Mouse (Mus musculus): Measurements from ENCODE around the gene Frmd4a. TPM values are rescaled to one million over a fixed set of nuclear protein-coding genes. Genes with fewer than 3 reads are reported as not detected.

The Frmd4a gene
- total and polyA plus RNA-seq, 3 experiments = 10.4 to 21.0 (median 20.0) TPM

GRCm38 (mm10) chr2:4544360-4544759 is 526.8 kb downstream of the Frmd4a start:
- peak overlapping the region; percentile 78 for H3K27ac ChIP-seq
- no peaks in the 10 kb centered on the region for H3K79me2 ChIP-seq (replicated peaks; ENCODE audit: control insufficient read depth, insufficient read depth, low read length)
- peak; percentile 77 for TF ChIP-seq EP300 (IDR thresholded peaks at IDR 0.05; ENCODE audit: insufficient read depth, low read depth, low read length)
- no peak for TF ChIP-seq CTCF (IDR thresholded peaks at IDR 0.05)
- H3K27me3 ChIP-seq (ENCODE audit: control insufficient read depth, insufficient read depth, low read length) = no peaks in the 10 kb centered on the region
- no peak overlapping the region for H3K9ac ChIP-seq (ENCODE audit: low read depth, low read length)
- 55% methylated on average over 5 of the region's 5 CpGs for WGBS
- intact Hi-C loops (cut with DNase I) = loop anchor here (5.0 kb wide), 1 partner anchor 42 kb away; no protein-coding TSS in a partner anchor
- H3K36me3 ChIP-seq (ENCODE audit: control insufficient read depth, insufficient read depth, low read length) = no peaks in the 10 kb centered on the region; the same call in 1 of the 2 replicates
- peak in 1 of 2 experiments; percentile 54 for DNase-seq
- H3K4me1 ChIP-seq (ENCODE audit: control insufficient read depth, insufficient read depth, low read length) = peaks cover 14% of the 10 kb centered on the region
- H3K4me3 ChIP-seq = no peak overlapping the region

GRCm38 (mm10) chr2:4545261-4545660 is 527.7 kb downstream of the Frmd4a start:
- no peaks in the 10 kb centered on the region for H3K79me2 ChIP-seq (replicated peaks; ENCODE audit: control insufficient read depth, insufficient read depth, low read length)
- H3K36me3 ChIP-seq (ENCODE audit: control insufficient read depth, insufficient read depth, low read length) = no peaks in the 10 kb centered on the region; the same call in 1 of the 2 replicates
- peak overlapping the region; percentile 78 for H3K27ac ChIP-seq
- no peak for TF ChIP-seq POLR2A (IDR thresholded peaks at IDR 0.05; ENCODE audit: insufficient read depth, low read depth, low read length)
- TF ChIP-seq EP300 (IDR thresholded peaks at IDR 0.05; ENCODE audit: insufficient read depth, low read depth, low read length) = no peak
- TF ChIP-seq CTCF (IDR thresholded peaks at IDR 0.05) = no peak
- no peak for DNase-seq
- no peak overlapping the region for H3K4me3 ChIP-seq
- peaks cover 14% of the 10 kb centered on the region for H3K4me1 ChIP-seq (ENCODE audit: control insufficient read depth, insufficient read depth, low read length)
- H3K9ac ChIP-seq (ENCODE audit: low read depth, low read length) = no peak overlapping the region
- intact Hi-C loops (cut with DNase I) = no loop called here
- no peaks in the 10 kb centered on the region for H3K27me3 ChIP-seq (ENCODE audit: control insufficient read depth, insufficient read depth, low read length)
- 89% methylated on average over 6 of the region's 6 CpGs for WGBS

- H3K36me3 ChIP-seq (ENCODE audit: control insufficient read depth, insufficient read depth, low read length) = no peaks in the 10 kb centered on the region; the same call in 1 of the 2 replicates
- 89% methylated on average over 5 of the region's 5 CpGs for WGBS
- H3K9ac ChIP-seq (ENCODE audit: low read depth, low read length) = no peak overlapping the region
- no peaks in the 10 kb centered on the region for H3K79me2 ChIP-seq (replicated peaks; ENCODE audit: control insufficient read depth, insufficient read depth, low read length)
- no peak overlapping the region for H3K4me3 ChIP-seq
- H3K27ac ChIP-seq = no peak overlapping the region
- no peaks in the 10 kb centered on the region for H3K27me3 ChIP-seq (ENCODE audit: control insufficient read depth, insufficient read depth, low read length)
- DNase-seq = no peak
- TF ChIP-seq EP300 (IDR thresholded peaks at IDR 0.05; ENCODE audit: insufficient read depth, low read depth, low read length) (no peak), POLR2A (IDR thresholded peaks at IDR 0.05; ENCODE audit: insufficient read depth, low read depth, low read length) (no peak), CTCF (IDR thresholded peaks at IDR 0.05) (no peak)
- H3K4me1 ChIP-seq (ENCODE audit: control insufficient read depth, insufficient read depth, low read length) = peaks cover 14% of the 10 kb centered on the region
- intact Hi-C loops (cut with DNase I) = no loop called here
These were observed 529.6 kb downstream of the Frmd4a start for GRCm38 (mm10) chr2:4547003-4547662.

- H3K9ac ChIP-seq (ENCODE audit: low read depth, low read length) = no peak overlapping the region
- intact Hi-C loops (cut with DNase I) = no loop called here
- no peak overlapping the region for H3K4me3 ChIP-seq
- 92% methylated on average over 14 of the region's 14 CpGs for WGBS
- no peaks in the 10 kb centered on the region for H3K79me2 ChIP-seq (replicated peaks; ENCODE audit: control insufficient read depth, insufficient read depth, low read length)
- peaks cover under 1% of the 10 kb centered on the region; the same call in 1 of the 2 replicates for H3K4me1 ChIP-seq (ENCODE audit: control insufficient read depth, insufficient read depth, low read length)
- H3K27ac ChIP-seq = no peak overlapping the region
- no peaks in the 10 kb centered on the region for H3K27me3 ChIP-seq (ENCODE audit: control insufficient read depth, insufficient read depth, low read length)
- no peak for DNase-seq
- TF ChIP-seq POLR2A (IDR thresholded peaks at IDR 0.05; ENCODE audit: insufficient read depth, low read depth, low read length) (no peak), CTCF (IDR thresholded peaks at IDR 0.05) (no peak), EP300 (IDR thresholded peaks at IDR 0.05; ENCODE audit: insufficient read depth, low read depth, low read length) (no peak)
- no peaks in the 10 kb centered on the region; the same call in 1 of the 2 replicates for H3K36me3 ChIP-seq (ENCODE audit: control insufficient read depth, insufficient read depth, low read length)
These were observed 531.8 kb downstream of the Frmd4a start for GRCm38 (mm10) chr2:4549271-4549670.

GRCm38 (mm10) chr2:4550017-4550763 is 532.7 kb downstream of the Frmd4a start:
- intact Hi-C loops (cut with DNase I) = no loop called here
- no peak for DNase-seq
- WGBS = 71% methylated on average over 10 of the region's 10 CpGs
- no peaks in the 10 kb centered on the region for H3K36me3 ChIP-seq (ENCODE audit: control insufficient read depth, insufficient read depth, low read length)
- H3K4me3 ChIP-seq = no peak overlapping the region
- H3K4me1 ChIP-seq (ENCODE audit: control insufficient read depth, insufficient read depth, low read length) = peaks cover 3% of the 10 kb centered on the region
- no peak overlapping the region for H3K27ac ChIP-seq
- no peak for TF ChIP-seq POLR2A (IDR thresholded peaks at IDR 0.05; ENCODE audit: insufficient read depth, low read depth, low read length)
- no peak for TF ChIP-seq EP300 (IDR thresholded peaks at IDR 0.05; ENCODE audit: insufficient read depth, low read depth, low read length)
- TF ChIP-seq CTCF (IDR thresholded peaks at IDR 0.05) = no peak
- no peak overlapping the region for H3K9ac ChIP-seq (ENCODE audit: low read depth, low read length)
- no peaks in the 10 kb centered on the region for H3K27me3 ChIP-seq (ENCODE audit: control insufficient read depth, insufficient read depth, low read length)
- H3K79me2 ChIP-seq (replicated peaks; ENCODE audit: control insufficient read depth, insufficient read depth, low read length) = no peaks in the 10 kb centered on the region

- no peaks in the 10 kb centered on the region for H3K27me3 ChIP-seq (ENCODE audit: control insufficient read depth, insufficient read depth, low read length)
- no peaks in the 10 kb centered on the region for H3K79me2 ChIP-seq (replicated peaks; ENCODE audit: control insufficient read depth, insufficient read depth, low read length)
- intact Hi-C loops (cut with DNase I) = no loop called here
- DNase-seq = no peak
- no peak overlapping the region for H3K4me3 ChIP-seq
- H3K36me3 ChIP-seq (ENCODE audit: control insufficient read depth, insufficient read depth, low read length) = peaks cover 6% of the 10 kb centered on the region; the same call in 1 of the 2 replicates
- H3K4me1 ChIP-seq (ENCODE audit: control insufficient read depth, insufficient read depth, low read length) = peaks cover 9% of the 10 kb centered on the region
- H3K27ac ChIP-seq = no peak overlapping the region
- 57% methylated on average over 2 of the region's 2 CpGs for WGBS
- no peak overlapping the region for H3K9ac ChIP-seq (ENCODE audit: low read depth, low read length)
- TF ChIP-seq CTCF (IDR thresholded peaks at IDR 0.05) = no peak
- TF ChIP-seq POLR2A (IDR thresholded peaks at IDR 0.05; ENCODE audit: insufficient read depth, low read depth, low read length) = no peak
- no peak for TF ChIP-seq EP300 (IDR thresholded peaks at IDR 0.05; ENCODE audit: insufficient read depth, low read depth, low read length)
These were observed 533.9 kb downstream of the Frmd4a start for GRCm38 (mm10) chr2:4551438-4551837.
